Mouse (Mus musculus) testis, postnatal 14 days (tissue): ENCODE results near the gene Ear1.
"Not testable (repeated sequence)": the region's sequence is repeated elsewhere in the genome, so short reads cannot be mapped to it uniquely, and the experiment has no call there.

Experiments
- DNase-seq: peaks from one replicate; pipeline ENCODE4 v3.0.0; 2021; ENCODE audit warnings: low spot score

The Ear1 gene

GRCm38 (mm10) chr14:43875417-43875816 is at the start of gene Ear1:
Ear1 (minus strand) TSS chr14:43875517.
- DNase-seq, result not testable (repeated sequence)

DNA sequence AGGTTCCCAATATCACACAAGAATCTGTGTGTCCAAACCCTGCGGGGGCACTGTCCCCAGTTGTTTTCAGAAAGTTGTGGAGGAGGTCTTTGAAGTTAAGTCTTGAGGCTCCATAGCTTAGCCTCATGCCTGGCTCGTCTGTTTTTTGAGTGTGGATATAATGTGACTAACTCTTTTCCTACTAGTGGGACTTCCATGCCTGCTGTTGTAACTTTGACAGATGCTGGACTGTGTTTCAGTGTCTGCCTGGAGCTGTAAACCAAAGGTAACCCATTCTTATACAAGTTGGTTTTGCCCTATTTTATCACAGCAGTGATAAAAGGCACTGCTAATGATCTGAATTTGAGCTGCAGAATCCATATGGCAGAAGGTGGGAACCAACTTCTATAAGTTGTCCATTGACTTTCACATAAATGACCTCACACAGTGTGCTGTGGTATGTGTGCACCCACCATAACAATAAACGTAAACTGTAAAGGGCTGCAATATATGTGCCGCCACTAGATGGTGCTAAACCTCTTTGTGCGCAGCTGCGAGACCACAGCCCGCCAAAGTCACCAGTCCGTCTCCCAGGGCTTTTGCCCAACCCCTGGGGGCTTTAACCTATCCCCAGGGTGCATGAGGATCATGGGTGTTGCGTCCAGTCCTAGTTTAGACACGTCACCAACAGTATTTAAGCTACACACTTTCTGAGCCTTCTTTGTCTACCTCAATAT is 49.5 kb upstream of the Ear1 start, which contains the start of gene Gm8113:
Gene Gm8113, plus strand, starts transcription at position 703 of the 716 bp plus-strand sequence.
- DNase-seq, result peak; percentile 6

DNA sequence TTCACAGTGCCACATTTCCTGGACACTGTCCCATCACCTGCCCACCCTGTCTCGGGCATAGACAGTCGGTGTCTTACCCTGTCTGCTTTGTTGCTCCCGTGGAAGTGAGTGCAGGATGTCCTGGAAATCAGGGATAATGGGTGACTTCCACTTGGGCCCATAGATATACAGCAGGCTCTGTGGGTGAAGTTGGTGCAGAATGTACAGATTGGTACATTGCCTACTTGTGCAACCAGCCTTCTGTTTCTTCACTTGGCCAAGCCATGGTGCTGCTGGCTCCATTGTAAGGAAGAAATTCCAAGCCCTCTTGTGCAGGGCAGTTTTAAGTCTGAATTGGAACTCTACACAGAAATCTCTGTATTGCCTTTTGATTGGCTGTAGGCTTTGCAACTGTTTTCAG is 48.1 kb upstream of the Ear1 start, which contains the start of gene Ear10:
Gene Ear10, minus strand, starts transcription at position 101 of the 400 bp plus-strand sequence.
- DNase-seq, result not testable (repeated sequence)

GRCm38 (mm10) chr14:43918214-43918613 is 42.9 kb upstream of the Ear1 start:
- not testable (repeated sequence) for DNase-seq

DNA sequence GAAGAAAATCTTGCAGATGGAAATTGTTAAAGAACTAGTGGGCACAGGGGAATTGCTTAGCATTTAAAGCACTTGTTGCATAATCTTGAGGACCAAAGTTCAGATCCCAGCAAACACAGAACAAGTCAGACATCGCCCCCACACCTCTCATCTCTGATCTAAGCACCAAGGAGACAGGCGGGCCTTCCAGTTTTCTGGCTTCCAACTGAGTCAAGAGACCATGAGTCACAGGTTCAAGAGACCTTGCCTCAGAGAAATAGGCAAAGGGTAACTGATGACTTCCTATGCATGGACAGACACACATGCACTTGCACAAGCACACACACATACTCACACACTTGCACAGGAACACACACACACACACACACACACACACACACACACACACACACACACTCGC is 23.3 kb upstream of the Ear1 start:
- not testable (repeated sequence) for DNase-seq

DNA sequence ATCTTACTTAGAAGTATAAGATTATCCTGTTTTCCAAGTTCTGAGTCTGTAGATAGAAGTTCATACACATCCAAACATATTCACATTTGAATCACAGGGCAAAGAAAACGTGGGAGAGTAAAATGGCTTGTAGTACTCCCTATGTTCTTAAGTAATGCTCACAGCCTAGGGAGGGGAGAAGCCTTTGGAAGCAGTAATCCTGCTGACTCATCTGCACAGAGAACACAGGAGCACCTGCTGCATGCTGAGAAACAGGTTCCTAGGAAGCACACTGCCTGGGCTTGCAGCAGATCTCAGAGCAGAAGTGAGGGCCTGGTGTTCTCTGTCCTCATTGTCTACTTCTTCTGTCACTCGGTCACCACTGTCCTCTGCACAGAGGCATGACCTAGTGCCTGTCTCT is 20.0 kb upstream of the Ear1 start:
- not testable (repeated sequence) for DNase-seq

DNA sequence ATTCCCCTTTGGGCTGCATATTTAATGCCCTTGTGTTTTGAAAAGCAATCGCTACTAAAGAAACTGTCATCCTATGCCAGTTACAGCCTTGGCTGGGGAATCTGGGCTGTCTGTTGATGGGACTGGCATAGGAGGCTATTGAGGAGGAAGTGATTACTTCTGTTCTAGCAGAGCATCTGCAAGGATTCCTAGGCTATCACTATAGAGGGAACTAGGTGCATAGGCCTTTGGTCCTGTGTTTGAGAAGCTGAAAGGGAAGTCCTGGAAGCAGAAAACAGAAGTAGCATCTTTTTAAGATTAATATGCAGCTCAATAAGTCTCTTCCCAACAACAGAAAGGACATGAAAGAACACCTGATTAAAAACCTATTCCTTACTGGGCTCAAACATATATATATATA is 16.0 kb upstream of the Ear1 start:
- not testable (repeated sequence) for DNase-seq

DNA sequence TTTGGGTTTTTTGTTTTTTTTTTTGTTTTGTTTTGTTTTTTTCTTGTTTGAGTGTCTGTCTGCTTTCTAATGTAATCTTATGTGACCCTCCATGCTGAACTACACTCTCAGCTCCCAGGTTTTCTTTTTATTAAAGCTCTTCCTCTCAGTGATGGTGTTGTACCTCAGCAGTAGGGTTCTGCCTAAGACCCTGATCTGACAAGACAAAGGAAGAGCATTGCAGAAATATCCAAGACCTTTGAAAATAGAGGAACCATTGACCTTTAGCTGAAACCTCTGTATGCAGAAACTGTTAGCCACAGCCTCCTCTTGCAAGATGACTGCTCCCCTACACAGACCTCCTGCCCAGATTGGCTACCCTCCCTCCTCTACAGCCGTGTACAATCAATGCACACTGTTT is 10.9 kb upstream of the Ear1 start:
- not testable (repeated sequence) for DNase-seq

- DNase-seq, result not testable (repeated sequence)
Observed at GRCm38 (mm10) chr14:43879966-43880545, 4.7 kb upstream of the Ear1 start.

- not testable (repeated sequence) for DNase-seq
Observed at GRCm38 (mm10) chr14:43877789-43878188, 2.5 kb upstream of the Ear1 start.

DNA sequence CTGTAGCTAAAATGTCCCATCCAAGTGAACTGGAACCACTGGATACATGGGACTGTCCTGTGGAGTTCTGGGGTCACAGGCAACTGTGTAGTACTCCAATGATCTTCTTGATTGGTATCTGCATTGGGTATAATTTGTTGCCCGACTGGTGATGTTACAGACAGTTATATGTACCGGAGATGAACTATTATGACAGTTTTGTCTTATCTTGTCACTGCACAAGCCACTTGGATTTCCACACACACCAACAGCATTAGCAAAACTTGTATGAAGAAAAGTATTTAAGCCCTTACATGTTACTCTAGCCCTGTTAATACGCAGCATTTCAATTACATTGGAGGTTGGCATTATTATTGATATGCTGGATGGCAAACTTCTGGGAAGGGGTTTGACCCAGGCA is 455 bp downstream of the Ear1 start:
- DNase-seq, result not testable (repeated sequence)

DNA sequence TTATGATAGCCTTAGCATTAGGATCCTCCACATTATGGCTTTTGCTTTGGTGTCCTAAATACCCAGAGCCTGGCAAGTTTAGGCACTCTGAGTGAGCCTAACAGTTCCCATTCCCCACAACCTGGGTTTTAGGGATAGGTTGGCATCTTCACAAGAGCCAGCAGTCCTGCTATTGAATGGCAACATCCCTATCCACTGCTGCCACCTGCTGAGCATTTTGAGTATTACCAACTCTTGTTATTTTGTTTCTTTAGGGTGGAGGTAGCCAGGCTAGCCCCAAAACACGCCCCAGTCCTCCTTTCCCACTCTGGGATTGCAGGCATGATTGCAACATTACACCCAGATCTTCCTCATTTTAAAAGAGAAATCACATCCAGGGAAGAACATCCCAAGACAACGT is 14.8 kb downstream of the Ear1 start:
- DNase-seq, result peak; percentile 4

DNA sequence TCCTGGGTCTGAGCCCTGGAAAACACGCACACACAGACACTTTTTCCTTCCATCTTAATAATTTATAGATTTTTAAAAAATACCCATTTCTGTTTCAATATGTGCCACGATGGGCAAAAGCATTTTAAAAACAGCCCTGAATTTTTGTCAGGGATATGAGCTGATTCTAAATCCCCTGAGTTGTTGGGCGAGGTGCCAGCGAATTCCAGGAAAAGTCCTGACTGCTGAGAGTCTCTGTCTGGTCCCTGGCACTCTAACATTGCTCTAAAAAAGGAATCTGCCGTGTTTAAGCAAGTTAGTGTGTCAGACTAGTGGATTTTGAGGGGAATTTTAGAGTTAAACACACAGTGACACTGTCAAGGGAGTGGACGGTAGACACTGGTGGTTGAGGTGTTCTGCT is 15.9 kb downstream of the Ear1 start:
- DNase-seq, result not testable (repeated sequence)

GRCm38 (mm10) chr14:43843949-43844573 is 31.3 kb downstream of the Ear1 start:
- DNase-seq, result not testable (repeated sequence)

- DNase-seq, result not testable (repeated sequence)
Observed at GRCm38 (mm10) chr14:43840976-43841375, 34.3 kb downstream of the Ear1 start.

DNA sequence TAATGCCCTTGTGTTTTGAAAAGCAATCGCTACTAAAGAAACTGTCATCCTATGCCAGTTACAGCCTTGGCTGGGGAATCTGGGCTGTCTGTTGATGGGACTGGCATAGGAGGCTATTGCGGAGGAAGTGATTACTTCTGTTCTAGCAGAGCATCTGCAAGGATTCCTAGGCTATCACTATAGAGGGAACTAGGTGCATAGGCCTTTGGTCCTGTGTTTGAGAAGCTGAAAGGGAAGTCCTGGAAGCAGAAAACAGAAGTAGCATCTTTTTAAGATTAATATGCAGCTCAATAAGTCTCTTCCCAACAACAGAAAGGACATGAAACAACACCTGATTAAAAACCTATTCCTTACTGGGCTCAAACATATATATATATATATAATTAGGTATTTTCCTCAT is 40.0 kb downstream of the Ear1 start:
- DNase-seq, result not testable (repeated sequence)

DNA sequence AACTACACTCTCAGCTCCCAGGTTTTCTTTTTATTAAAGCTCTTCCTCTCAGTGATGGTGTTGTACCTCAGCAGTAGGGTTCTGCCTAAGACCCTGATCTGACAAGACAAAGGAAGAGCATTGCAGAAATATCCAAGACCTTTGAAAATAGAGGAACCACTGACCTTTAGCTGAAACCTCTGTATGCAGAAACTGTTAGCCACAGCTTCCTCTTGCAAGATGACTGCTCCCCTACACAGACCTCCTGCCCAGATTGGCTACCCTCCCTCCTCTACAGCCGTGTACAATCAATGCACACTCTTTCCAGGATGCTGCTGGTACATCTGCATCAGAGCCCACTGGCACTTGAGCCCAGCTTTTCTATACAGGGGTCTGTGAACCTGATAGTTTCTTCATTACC is 44.9 kb downstream of the Ear1 start:
- DNase-seq, result not testable (repeated sequence)

- not testable (repeated sequence) for DNase-seq
Observed at GRCm38 (mm10) chr14:43824176-43824575, 51.1 kb downstream of the Ear1 start.

DNA sequence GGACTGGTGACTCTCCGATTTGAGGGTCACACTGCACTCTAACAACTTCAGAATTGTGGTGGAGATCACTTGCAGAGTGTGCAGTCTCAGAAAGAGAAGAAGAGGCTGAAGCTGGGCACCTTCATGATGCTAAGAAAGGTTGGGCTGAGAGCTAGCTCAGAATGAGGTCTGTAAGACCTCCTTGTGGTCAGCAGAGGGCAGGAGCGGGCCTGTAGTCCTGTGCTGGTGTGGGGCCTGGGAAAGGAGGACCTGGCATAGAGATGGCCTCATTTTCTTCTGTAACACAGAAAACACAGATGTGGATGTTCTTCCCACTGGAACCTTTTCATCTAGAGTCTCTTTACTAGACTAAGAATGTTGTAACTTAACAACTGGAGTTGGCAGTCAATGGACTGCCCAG is 53.4 kb downstream of the Ear1 start:
- not testable (repeated sequence) for DNase-seq

GRCm38 (mm10) chr14:43812458-43812857 is 62.9 kb downstream of the Ear1 start:
- not testable (repeated sequence) for DNase-seq

- DNase-seq, result not testable (repeated sequence)
Observed at GRCm38 (mm10) chr14:43808142-43808541, 67.2 kb downstream of the Ear1 start.

DNA sequence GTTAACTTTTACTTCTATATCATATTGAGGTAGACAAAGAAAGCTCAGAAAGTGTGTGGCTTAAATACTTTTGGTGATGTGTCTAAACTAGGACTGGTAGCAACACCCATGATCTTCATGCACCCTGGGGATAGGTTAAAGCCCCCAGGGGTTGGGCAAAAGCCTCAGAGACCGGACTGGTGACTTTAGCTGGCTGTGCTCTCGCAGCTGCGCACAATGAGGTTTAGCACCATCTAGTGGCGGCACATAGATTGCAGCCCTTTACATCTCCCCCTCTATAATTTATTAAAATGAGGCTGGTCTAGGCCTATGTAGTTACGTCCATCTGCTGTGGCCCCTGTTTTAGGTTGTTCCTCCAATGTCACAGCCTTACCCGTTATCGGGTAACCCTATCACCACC is 70.9 kb downstream of the Ear1 start:
- not testable (repeated sequence) for DNase-seq

- DNase-seq, result peak; percentile 29
Observed at GRCm38 (mm10) chr14:43796905-43797470, 78.3 kb downstream of the Ear1 start.
